Mouse (Mus musculus) thymus, adult 2 months (tissue): ENCODE measurements around the gene Traf1.

ENCODE experiments used
- CTCF ChIP-seq: fragments of 200-500 bp; IDR thresholded peaks from 2 replicates; pipeline ENCODE4 v1.5.1; 2012; ENCODE audit warnings: mild to moderate bottlenecking, control low read depth, low read length, moderate library complexity, borderline replicate concordance; ENCODE audit not compliant: control insufficient read depth, poor library complexity, insufficient read depth; ENCODE audit errors: extremely low read depth
- POLR2A ChIP-seq: fragments of 200-500 bp; IDR thresholded peaks from 2 replicates; pipeline ENCODE4 v1.6.1; 2012; ENCODE audit warnings: mild to moderate bottlenecking, low read length, control low read depth, moderate library complexity; ENCODE audit not compliant: control insufficient read depth, poor library complexity, insufficient read depth; ENCODE audit errors: extremely low read depth

- TF ChIP-seq CTCF: no peak
- TF ChIP-seq POLR2A: no peak
Observed at GRCm38 (mm10) chr2:34945580-34945979, 16.0 kb downstream of the Traf1 start.
